7 mouse cellular contexts compared by ENCODE assay signal in the genomic region with DNA sequence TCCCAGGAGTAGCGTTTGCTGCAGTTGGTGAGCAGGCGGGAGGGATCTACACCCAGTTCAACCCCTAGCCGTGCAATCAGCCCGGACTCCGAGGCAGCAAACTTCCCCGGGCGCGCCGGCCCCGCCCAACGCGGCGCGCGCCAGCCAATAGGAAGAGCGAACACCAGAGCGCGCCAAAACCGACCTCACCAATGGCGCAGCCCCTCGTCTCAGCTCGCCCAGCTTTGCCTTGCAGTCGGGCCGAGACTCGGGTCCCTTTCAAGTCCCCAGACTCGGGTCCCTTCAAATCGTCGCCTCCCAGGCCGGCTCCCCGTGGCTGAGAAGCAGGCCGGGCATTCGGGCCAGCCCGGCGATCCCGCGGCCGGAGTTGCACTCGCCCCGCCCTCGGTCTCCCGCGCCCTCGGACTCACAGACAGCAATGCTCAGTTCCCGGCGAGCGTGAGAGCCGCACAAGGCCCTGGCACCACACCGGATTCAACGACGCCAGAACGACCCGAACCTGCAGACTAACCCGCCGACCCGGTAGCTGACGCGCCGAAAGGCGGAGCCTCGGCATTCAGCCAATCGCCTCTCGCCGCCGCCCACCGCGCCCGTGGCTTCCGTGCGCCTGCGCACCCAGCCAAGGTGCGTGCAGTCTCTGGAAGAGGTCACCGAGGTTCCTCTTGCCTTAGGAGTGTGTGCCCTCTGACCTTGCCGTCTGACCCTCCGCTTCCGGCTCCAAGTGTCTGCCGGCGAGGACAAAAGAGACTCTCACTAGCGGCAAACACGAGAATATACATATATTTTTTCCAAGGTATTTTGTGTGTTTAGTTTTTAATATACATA. TPM values are rescaled to one million over a fixed set of nuclear protein-coding genes. Genes with fewer than 3 reads are reported as not detected.
A peak's percentile ranks its signal among the peaks of the same experiment; 100 is the strongest.
DNase-seq lines count a peak whose midpoint lies in the region; ATAC-seq lines count a peak whose summit lies in the region.

Gene Gmnn, minus strand, starts transcription at position 521 of the 825 bp plus-strand sequence.

- intact Hi-C loops in gastrocnemius, postnatal 36 days (cut with DNase I) = loop anchor here (5.0 kb wide), 1 partner anchor 41 kb away; the partner anchor contains the start of gene BC005537
- intact Hi-C loops in left cerebral cortex, postnatal 25 days (cut with DNase I) = no loop called here

- H3K4me3 ChIP-seq in intestine, embryonic 15.5 days (replicated peaks) = peak within 1 kb of the TSS; percentile 82
- H3K4me3 ChIP-seq in midbrain, embryonic 10.5 days = peak within 1 kb of the TSS; percentile 96

- H3K27ac ChIP-seq in intestine, embryonic 15.5 days = peak within 1 kb of the TSS; percentile 91
- peak within 1 kb of the TSS; percentile 99 for H3K27ac ChIP-seq in midbrain, embryonic 10.5 days (replicated peaks)

- ATAC-seq in intestine, embryonic 15.5 days = peak; percentile 99

- H3K36me3 ChIP-seq in intestine, embryonic 15.5 days = peaks cover 7% of the 10 kb centered on the region; the same call in 1 of the 2 replicates
- H3K36me3 ChIP-seq in midbrain, embryonic 10.5 days = peaks cover 38% of the 10 kb centered on the region

- H3K9me3 ChIP-seq in intestine, embryonic 15.5 days = no peaks in the 10 kb centered on the region
- no peaks in the 10 kb centered on the region for H3K9me3 ChIP-seq in midbrain, embryonic 10.5 days (replicated peaks)

- peak; percentile 86 to 88 for DNase-seq in adrenal gland, adult 18-20 months (ENCODE audit: low spot score in 2 of 2)
- peak; percentile 95 for DNase-seq in embryo, embryonic 11 days
- peak; percentile 76 to 86 for DNase-seq in gastrocnemius, postnatal 36 days
- peak; percentile 80 to 81 for DNase-seq in left cerebral cortex, postnatal 25 days (ENCODE audit: low spot score in 2 of 2)
- peak; percentile 91 for DNase-seq in midbrain, embryonic 10.5 days (ENCODE audit: low spot score)
- DNase-seq in right cerebral cortex, postnatal 4 days = peak; percentile 81

- H3K4me2 ChIP-seq in intestine, embryonic 15.5 days (replicated peaks) = peak within 1 kb of the TSS; percentile 63

- peaks cover 4% of the 10 kb centered on the region; the same call in 1 of the 2 replicates for H3K4me1 ChIP-seq in intestine, embryonic 15.5 days (replicated peaks)
- H3K4me1 ChIP-seq in midbrain, embryonic 10.5 days = peaks cover 24% of the 10 kb centered on the region

- WGBS in intestine, embryonic 15.5 days = under 1% methylated on average over 78 of the region's 79 CpGs
- under 1% methylated on average over 79 of the region's 79 CpGs for WGBS in midbrain, embryonic 10.5 days

- no peaks in the 10 kb centered on the region for H3K27me3 ChIP-seq in intestine, embryonic 15.5 days (replicated peaks)
- H3K27me3 ChIP-seq in midbrain, embryonic 10.5 days (ENCODE audit: low read depth, poor library complexity, severe bottlenecking) = no peaks in the 10 kb centered on the region

- H3K9ac ChIP-seq in intestine, embryonic 15.5 days = peak within 1 kb of the TSS; percentile 74

RNA-seq across cellular contexts. Expression of gene Gmnn, which starts in this region (rescaled TPM):
- 1 to 10 TPM; 5.8 to 6.5 TPM for total RNA-seq in adrenal gland, adult 18-20 months (2021)
- 1 to 10 TPM; 2.9 to 4.7 TPM for total RNA-seq in gastrocnemius, postnatal 36 days (2021)
- polyA plus RNA-seq in intestine, embryonic 15.5 days (2015; fragmentation: Nextera tagmentation; extraction: Ambion mirVana) = 106 and 115 TPM in 2 replicates
- total RNA-seq in left cerebral cortex, postnatal 25 days (2021) = 1 to 10 TPM; 3.4 to 4.6 TPM
- polyA plus RNA-seq in midbrain, embryonic 10.5 days (2016; fragmentation: Nextera tagmentation; extraction: Ambion mirVana) = 154 and 186 TPM in 2 replicates

Comparison
In these comparisons a context has a peak if more than half of its experiments do, and no peak if none do; other contexts are left out.
1. Peak in every context shown above with its lines: DNase-seq, ATAC-seq, H3K4me3 ChIP-seq and H3K27ac ChIP-seq.